Mouse (Mus musculus) embryonic facial prominence, embryonic 14.5 days (tissue): ENCODE results near the gene Gm9513. TPM values are rescaled to one million over a fixed set of nuclear protein-coding genes. Genes with fewer than 3 reads are reported as not detected.

Source experiments
- ATAC-seq: fragments of 200-750 bp; cut with Nextera tagmentation; 2 replicates; pipeline ENCODE4 v1.8.0; 2017; ENCODE audit warnings: low read depth, moderate number of reproducible peaks, moderate TSS enrichment
- DNase-seq: peaks from one replicate; pipeline ENCODE4 v3.0.0-alpha.2; 2015; ENCODE audit warnings: low spot score
- H3K27ac ChIP-seq: fragments of 300-500 bp; sonication (generic); replicated peaks from 2 replicates; pipeline ENCODE4 v1.5.1; 2014; ENCODE audit warnings: low read depth, mild to moderate bottlenecking, low read length, moderate library complexity
- H3K27me3 ChIP-seq: fragments of 300-500 bp; sonication (generic); replicated peaks from 2 replicates; pipeline ENCODE4 v1.6.1; 2014; ENCODE audit warnings: low read length; ENCODE audit not compliant: control insufficient read depth, insufficient read depth
- H3K36me3 ChIP-seq: fragments of 300-500 bp; sonication (generic); 2 replicates; pipeline ENCODE4 v1.6.1; 2014; ENCODE audit warnings: low read length, mixed read lengths; ENCODE audit not compliant: control insufficient read depth, insufficient read depth
- H3K4me1 ChIP-seq: fragments of 300-500 bp; sonication (generic); 2 replicates; pipeline ENCODE4 v1.6.1; 2014; ENCODE audit warnings: antibody characterized with exemption, low read length; ENCODE audit not compliant: control insufficient read depth, insufficient read depth
- H3K4me2 ChIP-seq: fragments of 300-500 bp; sonication (generic); 2 replicates; pipeline ENCODE4 v1.6.1; 2014; ENCODE audit warnings: low read depth, mild to moderate bottlenecking, low read length, moderate library complexity, mixed read lengths
- H3K4me3 ChIP-seq: fragments of 300-500 bp; sonication (generic); 2 replicates; pipeline ENCODE4 v1.5.1; 2014; ENCODE audit warnings: low read depth, mild to moderate bottlenecking, low read length
- H3K9ac ChIP-seq: fragments of 300-500 bp; sonication (generic); 2 replicates; pipeline ENCODE4 v1.6.1; 2014; ENCODE audit warnings: low read depth, mild to moderate bottlenecking, low read length, moderate library complexity, mixed read lengths
- H3K9me3 ChIP-seq: fragments of 300-500 bp; sonication (generic); 2 replicates; pipeline ENCODE4 v1.6.1; 2016; ENCODE audit warnings: low read length; ENCODE audit not compliant: control insufficient read depth
- WGBS: fragments of 180-500 bp; shearing (Covaris S2); extraction: QIAGEN DNeasy Blood & Tissue Kit; methylation state at CpG from one replicate; pipeline ENCODE4 v1.1.7; 2014; 5-methylcytosine and 5-hydroxymethylcytosine counted together
- polyA plus RNA-seq: library from polyadenylated mRNA; unstranded; fragments of >200 nt; fragmentation: Nextera tagmentation; extraction: Ambion mirVana; gene quantifications from 2 replicates; pipeline ENCODE4 v1.2.1, GENCODE M21; 2014

The Gm9513 gene
- not detected in 2 replicates for polyA plus RNA-seq

GRCm38 (mm10) chr9:36475338-36475737 lies at the start of gene Gm9513:
TSS of gene Gm9513 (plus strand) at chr9:36475638.
- H3K27me3 ChIP-seq = no peaks in the 10 kb centered on the region
- WGBS = 58% methylated on average over 3 of the region's 3 CpGs
- no peak for DNase-seq
- no peak within 1 kb of the TSS for H3K27ac ChIP-seq
- H3K9ac ChIP-seq = no peak within 1 kb of the TSS
- H3K9me3 ChIP-seq = 0 out of 2 replicates have a peak, but pooled peaks cover 3% of the 10 kb centered on the region
- H3K36me3 ChIP-seq = no peaks in the 10 kb centered on the region
- ATAC-seq = no peak
- H3K4me3 ChIP-seq = no peak within 1 kb of the TSS
- no peak within 1 kb of the TSS for H3K4me2 ChIP-seq
- no peaks in the 10 kb centered on the region for H3K4me1 ChIP-seq

DNA sequence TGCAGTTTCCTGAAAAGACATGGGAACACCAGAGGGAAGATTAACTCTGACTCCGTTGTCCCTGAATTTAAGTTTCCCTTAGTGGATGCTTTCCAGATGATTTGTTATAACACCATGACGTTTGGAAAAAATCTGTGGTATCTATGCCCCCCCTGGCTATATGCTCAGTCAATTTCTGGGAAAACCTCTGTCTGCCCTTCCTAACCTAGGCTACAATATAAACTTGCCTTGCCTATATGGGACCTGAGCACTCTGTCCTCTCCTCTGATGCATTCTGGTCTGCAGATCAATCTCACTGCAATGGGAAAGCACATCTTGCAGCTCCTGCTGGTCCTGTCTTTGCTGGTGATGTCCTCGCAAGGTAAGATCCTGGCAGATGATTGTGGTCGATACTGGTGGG lies 43.9 kb upstream of the Gm9513 start, which contains the start of gene Gm7257:
Gm7257 (plus strand) TSS at position 301 of the 400 bp plus-strand sequence.
- no peaks in the 10 kb centered on the region for H3K36me3 ChIP-seq
- no peak within 1 kb of the TSS for H3K4me3 ChIP-seq
- no peak within 1 kb of the TSS for H3K9ac ChIP-seq
- H3K4me1 ChIP-seq = no peaks in the 10 kb centered on the region
- DNase-seq (no peak), ATAC-seq (no peak)
- H3K4me2 ChIP-seq = no peak within 1 kb of the TSS
- 0 out of 2 replicates have a peak, but pooled peaks cover 5% of the 10 kb centered on the region for H3K9me3 ChIP-seq
- no peak within 1 kb of the TSS for H3K27ac ChIP-seq
- H3K27me3 ChIP-seq = no peaks in the 10 kb centered on the region
- WGBS = 74% methylated on average over 4 of the region's 4 CpGs

DNA sequence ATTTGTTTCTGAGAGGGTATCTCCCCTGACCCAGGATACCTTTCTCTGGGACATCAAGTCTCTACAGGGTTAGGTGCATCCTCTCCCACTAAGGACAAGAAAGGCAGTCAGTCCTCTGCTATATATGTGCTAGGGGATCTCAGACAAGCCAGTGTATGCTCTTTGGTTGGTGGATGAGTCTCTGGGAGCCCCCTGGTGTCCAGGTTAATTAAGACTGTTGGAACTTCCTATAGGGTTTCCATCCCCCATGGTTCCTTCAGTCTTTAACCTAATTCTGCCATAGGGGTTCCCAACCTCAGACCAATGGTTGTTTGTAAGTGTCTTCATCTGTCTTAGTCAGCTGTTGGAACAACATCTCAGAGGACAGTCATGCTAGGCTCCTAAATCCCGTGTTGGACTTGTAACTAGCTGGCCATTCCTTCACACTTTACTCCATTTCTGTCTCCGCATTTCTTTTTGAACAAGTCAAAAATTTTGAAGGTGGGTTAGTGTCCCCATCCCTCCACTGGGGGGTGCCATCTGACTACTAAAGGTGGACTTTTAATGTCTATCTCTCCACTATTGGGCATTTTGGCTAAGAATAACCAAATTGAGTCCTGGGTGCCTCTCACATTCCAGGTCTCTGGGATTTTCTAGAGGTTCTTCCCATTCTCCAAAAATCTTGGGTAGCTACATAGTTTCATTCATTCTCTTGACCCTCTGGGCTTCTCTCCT lies 40.2 kb upstream of the Gm9513 start:
- Histone ChIP-seq H3K27ac (no peak overlapping the region), H3K4me2 (no peak overlapping the region), H3K4me1 (no peaks in the 10 kb centered on the region), H3K9me3 (0 out of 2 replicates have a peak, but pooled peaks cover 5% of the 10 kb centered on the region), H3K9ac (no peak overlapping the region), H3K27me3 (no peaks in the 10 kb centered on the region), H3K36me3 (no peaks in the 10 kb centered on the region), H3K4me3 (no peak overlapping the region)
- 47% methylated on average over 2 of the region's 2 CpGs for WGBS
- no peak for DNase-seq
- no peak for ATAC-seq

- Histone ChIP-seq H3K4me1 (no peaks in the 10 kb centered on the region), H3K27me3 (no peaks in the 10 kb centered on the region), H3K9me3 (0 out of 2 replicates have a peak, but pooled peaks cover 6% of the 10 kb centered on the region), H3K4me3 (no peak overlapping the region), H3K36me3 (no peaks in the 10 kb centered on the region), H3K9ac (no peak overlapping the region), H3K27ac (no peak overlapping the region), H3K4me2 (no peak overlapping the region)
- ATAC-seq (no peak), DNase-seq (no peak)
- WGBS = 83% methylated on average over 4 of the region's 4 CpGs
Measured at GRCm38 (mm10) chr9:36494501-36495220, 19.2 kb downstream of the Gm9513 start.

DNA sequence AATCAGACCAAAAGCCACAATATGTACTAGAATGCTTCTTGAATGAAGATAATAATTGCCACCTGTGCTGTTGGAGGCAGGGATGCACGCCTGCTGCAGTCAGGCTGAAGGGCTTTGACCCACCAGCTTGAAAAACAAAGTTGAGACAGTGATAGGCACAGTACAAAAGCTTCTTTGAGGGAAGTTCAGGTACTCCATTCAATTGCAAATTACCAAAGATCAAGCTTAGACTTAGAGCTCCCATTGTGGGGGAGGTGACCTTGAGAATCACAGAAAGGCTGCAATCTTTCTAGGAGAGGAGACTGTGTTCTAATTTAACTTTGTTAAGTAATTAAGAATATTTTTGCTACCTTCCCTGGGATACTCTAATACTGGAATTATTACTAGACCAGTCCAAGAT lies 20.4 kb downstream of the Gm9513 start:
- Histone ChIP-seq H3K27me3 (no peaks in the 10 kb centered on the region), H3K4me1 (no peaks in the 10 kb centered on the region), H3K27ac (no peak overlapping the region), H3K9ac (no peak overlapping the region), H3K4me2 (no peak overlapping the region), H3K36me3 (no peaks in the 10 kb centered on the region), H3K4me3 (no peak overlapping the region), H3K9me3 (0 out of 2 replicates have a peak, but pooled peaks cover 6% of the 10 kb centered on the region)
- DNase-seq (no peak), ATAC-seq (no peak)
- WGBS = 40% methylated on average over 1 of the region's 1 CpGs

DNA sequence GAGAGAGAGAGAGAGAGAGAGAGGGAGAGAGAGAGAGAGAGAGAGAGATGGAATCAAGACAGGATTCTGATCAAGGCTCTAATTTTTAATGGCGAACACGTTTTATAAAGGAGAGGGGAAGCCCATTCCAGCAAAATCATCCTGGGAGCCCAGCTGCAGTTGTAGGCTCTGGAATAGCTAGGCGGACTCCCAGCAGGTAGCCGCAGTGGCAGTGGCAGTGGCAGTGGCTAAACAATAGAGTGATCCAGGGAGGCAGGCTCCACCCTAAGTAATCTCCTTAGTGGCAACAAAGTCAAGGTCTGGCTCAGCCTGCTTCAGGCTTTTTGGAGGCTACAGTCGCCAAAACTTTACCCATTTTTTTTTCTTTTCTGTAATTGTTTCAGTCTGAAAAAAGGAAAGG lies 28.8 kb downstream of the Gm9513 start:
- no peaks in the 10 kb centered on the region for H3K27me3 ChIP-seq
- no peak for DNase-seq
- H3K4me2 ChIP-seq = no peak overlapping the region
- H3K4me1 ChIP-seq = no peaks in the 10 kb centered on the region
- peaks cover 12% of the 10 kb centered on the region for H3K9me3 ChIP-seq
- no peaks in the 10 kb centered on the region for H3K36me3 ChIP-seq
- no peak overlapping the region for H3K9ac ChIP-seq
- H3K4me3 ChIP-seq = no peak overlapping the region
- ATAC-seq = no peak
- H3K27ac ChIP-seq = no peak overlapping the region
- 74% methylated on average over 5 of the region's 5 CpGs for WGBS

Other genes starting within 250 kb of the Gm9513 start
- not detected in 2 replicates for gene Gm7257, start 43.8 kb upstream of the Gm9513 start, polyA plus RNA-seq
- gene Gm5615, start 66.3 kb downstream of the Gm9513 start, polyA plus RNA-seq = not detected in 2 replicates
- not detected in 2 replicates for gene Gm17689, start 107.0 kb downstream of the Gm9513 start, polyA plus RNA-seq
- not detected in 2 replicates for gene A630095E13Rik, start 167.7 kb downstream of the Gm9513 start, polyA plus RNA-seq
- not detected in 2 replicates for gene Acrv1, start 217.6 kb downstream of the Gm9513 start, polyA plus RNA-seq